In genomic region chr9:59292493-59292875, GRCm38 (mm10) we compare ENCODE assay signal across 8 mouse cellular contexts. TPM values are rescaled to one million over a fixed set of nuclear protein-coding genes. Genes with fewer than 3 reads are reported as not detected.
DNase-seq lines count a peak whose midpoint lies in the region; ATAC-seq lines count a peak whose summit lies in the region.

No protein-coding gene starts in this region.

- peak overlapping the region; percentile 83 for H3K9ac ChIP-seq in forebrain, embryonic 13.5 days
- no peak overlapping the region for H3K9ac ChIP-seq in limb, embryonic 15.5 days
- H3K9ac ChIP-seq in stomach, embryonic 16.5 days (ENCODE audit: low read length): peak overlapping the region; percentile 7; the same call in 1 of the 2 replicates

- H3K27ac ChIP-seq in forebrain, embryonic 13.5 days: no peak overlapping the region
- H3K27ac ChIP-seq in limb, embryonic 15.5 days: no peak overlapping the region
- no peak overlapping the region for H3K27ac ChIP-seq in stomach, embryonic 16.5 days (ENCODE audit: low read length)

- WGBS in forebrain, embryonic 13.5 days: 49% methylated on average over 3 of the region's 3 CpGs
- WGBS in limb, embryonic 15.5 days: 40% methylated on average over 3 of the region's 3 CpGs
- 38% methylated on average over 3 of the region's 3 CpGs for WGBS in stomach, embryonic 16.5 days

- DNase-seq in adrenal gland, postnatal 4 days (ENCODE audit: low spot score in 2 of 2): no peak
- DNase-seq in urinary bladder, adult 18-20 months (ENCODE audit: low spot score in 2 of 2): no peak
- no peak for DNase-seq in adrenal gland, postnatal 25 days

- H3K9me3 ChIP-seq in megakaryocyte, embryonic 14.5 days: no peaks in the 10 kb centered on the region
- no peaks in the 10 kb centered on the region for H3K9me3 ChIP-seq in forebrain, embryonic 13.5 days (replicated peaks)
- H3K9me3 ChIP-seq in limb, embryonic 15.5 days: no peaks in the 10 kb centered on the region
- no peaks in the 10 kb centered on the region for H3K9me3 ChIP-seq in stomach, embryonic 16.5 days (replicated peaks; ENCODE audit: control insufficient read depth, low read length)

- H3K36me3 ChIP-seq in megakaryocyte, embryonic 14.5 days (replicated peaks; ENCODE audit: low read length): peaks cover 7% of the 10 kb centered on the region
- H3K36me3 ChIP-seq in forebrain, embryonic 13.5 days (ENCODE audit: poor library complexity, severe bottlenecking): no peaks in the 10 kb centered on the region
- H3K36me3 ChIP-seq in limb, embryonic 15.5 days: 0 out of 2 replicates have a peak, but pooled peaks cover 2% of the 10 kb centered on the region
- H3K36me3 ChIP-seq in stomach, embryonic 16.5 days (ENCODE audit: control insufficient read depth, insufficient read depth, low read length): no peaks in the 10 kb centered on the region

- peak overlapping the region; percentile 96 for H3K4me3 ChIP-seq in megakaryocyte, embryonic 14.5 days (replicated peaks)
- peak overlapping the region; percentile 84 for H3K4me3 ChIP-seq in forebrain, embryonic 13.5 days
- H3K4me3 ChIP-seq in limb, embryonic 15.5 days: peak overlapping the region; percentile 85
- peak overlapping the region; percentile 77 for H3K4me3 ChIP-seq in stomach, embryonic 16.5 days (replicated peaks; ENCODE audit: low read length)

- peaks cover 6% of the 10 kb centered on the region for H3K27me3 ChIP-seq in megakaryocyte, embryonic 14.5 days (replicated peaks)
- H3K27me3 ChIP-seq in forebrain, embryonic 13.5 days: no peaks in the 10 kb centered on the region
- no peaks in the 10 kb centered on the region for H3K27me3 ChIP-seq in limb, embryonic 15.5 days
- no peaks in the 10 kb centered on the region for H3K27me3 ChIP-seq in stomach, embryonic 16.5 days (ENCODE audit: control insufficient read depth, insufficient read depth, low read length)

- peaks cover 58% of the 10 kb centered on the region for H3K4me1 ChIP-seq in megakaryocyte, embryonic 14.5 days
- peaks cover 28% of the 10 kb centered on the region for H3K4me1 ChIP-seq in forebrain, embryonic 13.5 days
- peaks cover 35% of the 10 kb centered on the region for H3K4me1 ChIP-seq in limb, embryonic 15.5 days
- peaks cover 16% of the 10 kb centered on the region for H3K4me1 ChIP-seq in stomach, embryonic 16.5 days (ENCODE audit: control insufficient read depth, insufficient read depth, low read length)

- ATAC-seq in megakaryocyte, adult 5-6 weeks (ENCODE audit: poor library complexity, severe bottlenecking): no peak
- ATAC-seq in forebrain, embryonic 13.5 days: no peak
- ATAC-seq in limb, embryonic 15.5 days (ENCODE audit: insufficient number of reproducible peaks, low FRiP score, low TSS enrichment, low read depth): no peak
- ATAC-seq in stomach, embryonic 16.5 days (ENCODE audit: insufficient read depth, low FRiP score): no peak

- H3K4me2 ChIP-seq in forebrain, embryonic 13.5 days: peak overlapping the region; percentile 75
- H3K4me2 ChIP-seq in limb, embryonic 15.5 days: peak overlapping the region; percentile 69
- peak overlapping the region; percentile 68 for H3K4me2 ChIP-seq in stomach, embryonic 16.5 days (ENCODE audit: low read depth, low read length)

RNA-seq across cellular contexts. Expression of gene Adpgk, which starts 1.1 kb away (rescaled TPM):
- polyA plus RNA-seq in megakaryocyte, embryonic 14.5 days (2012; ENCODE audit: insufficient read depth, low replicate concordance): 1.6 and 2.0 TPM in 2 replicates
- 199 and 247 TPM in 2 replicates for total RNA-seq in megakaryocyte, adult 5-6 weeks (2015)
- 176 and 232 TPM in 2 replicates for total RNA-seq in megakaryocyte, adult 5-6 weeks (2017)
- polyA plus RNA-seq in forebrain, embryonic 13.5 days (2015; fragmentation: Nextera tagmentation; extraction: Ambion mirVana): 20.8 and 20.9 TPM in 2 replicates
- polyA plus RNA-seq in limb, embryonic 15.5 days (2015; fragmentation: Nextera tagmentation; extraction: Ambion mirVana): 42.8 and 44.3 TPM in 2 replicates
- polyA plus RNA-seq in stomach, embryonic 16.5 days (2015; fragmentation: Nextera tagmentation; extraction: Ambion mirVana): 25.0 and 29.7 TPM in 2 replicates
- total RNA-seq in adrenal gland, postnatal 4 days (2021): 10 to 100 TPM; 26.8 to 27.9 TPM
- total RNA-seq in adrenal gland, postnatal 25 days (2021): 28.6 and 31.1 TPM in 2 replicates
